Mouse (Mus musculus) bone marrow macrophage, adult 2 months (primary cell): Measurements from ENCODE around the gene Mettl24. TPM values are rescaled to one million over a fixed set of nuclear protein-coding genes. Genes with fewer than 3 reads are reported as not detected.

ENCODE experiments used
- H3K27ac ChIP-seq: 2 replicates; pipeline ENCODE4 v1.5.1; 2012; ENCODE audit warnings: low read depth, low read length; ENCODE audit not compliant: insufficient read depth
- H3K4me1 ChIP-seq: 2 replicates; pipeline ENCODE4 v1.6.1; 2012; ENCODE audit warnings: low read length; ENCODE audit not compliant: control insufficient read depth, insufficient read depth
- H3K4me3 ChIP-seq: 2 replicates; pipeline ENCODE4 v1.5.1; 2012; ENCODE audit warnings: mild to moderate bottlenecking, low read length, moderate library complexity; ENCODE audit not compliant: insufficient read depth
- CTCF ChIP-seq: IDR thresholded peaks from 2 replicates; pipeline ENCODE4 v1.5.1; 2012; ENCODE audit warnings: low read depth, mild to moderate bottlenecking, low read length, moderate library complexity
- POLR2A ChIP-seq: IDR thresholded peaks from 2 replicates; pipeline ENCODE4 v1.6.1; 2012; ENCODE audit warnings: mild to moderate bottlenecking, low read depth, low read length, borderline replicate concordance
- polyA plus RNA-seq: library from polyadenylated mRNA; stranded (reverse); fragments of >200 nt; gene quantifications from 2 replicates; pipeline ENCODE4 v1.2.4, GENCODE M21; 2012; ENCODE audit not compliant: missing spikeins, insufficient read depth, insufficient read length

The Mettl24 gene
- polyA plus RNA-seq, 1 experiment = not detected

- no peaks in the 10 kb centered on the region for H3K4me1 ChIP-seq
- H3K4me3 ChIP-seq = no peak overlapping the region
- no peak overlapping the region for H3K27ac ChIP-seq
- TF ChIP-seq POLR2A (no peak), CTCF (no peak)
Observed at GRCm38 (mm10) chr10:40760195-40761009, 77.3 kb downstream of the Mettl24 start.

- TF ChIP-seq POLR2A (no peak), CTCF (no peak)
- no peak overlapping the region for H3K4me3 ChIP-seq
- no peak overlapping the region for H3K27ac ChIP-seq
- H3K4me1 ChIP-seq = no peaks in the 10 kb centered on the region
Observed at GRCm38 (mm10) chr10:40761010-40761752, 78.1 kb downstream of the Mettl24 start.

- H3K4me3 ChIP-seq = no peak overlapping the region
- TF ChIP-seq POLR2A = no peak
- no peak for TF ChIP-seq CTCF
- no peaks in the 10 kb centered on the region for H3K4me1 ChIP-seq
- H3K27ac ChIP-seq = no peak overlapping the region
Observed at GRCm38 (mm10) chr10:40762624-40763023, 79.5 kb downstream of the Mettl24 start.

- H3K4me1 ChIP-seq = no peaks in the 10 kb centered on the region
- no peak overlapping the region for H3K27ac ChIP-seq
- no peak for TF ChIP-seq POLR2A
- no peak for TF ChIP-seq CTCF
- no peak overlapping the region for H3K4me3 ChIP-seq
Observed at GRCm38 (mm10) chr10:40763084-40763720, 80.1 kb downstream of the Mettl24 start.

DNA sequence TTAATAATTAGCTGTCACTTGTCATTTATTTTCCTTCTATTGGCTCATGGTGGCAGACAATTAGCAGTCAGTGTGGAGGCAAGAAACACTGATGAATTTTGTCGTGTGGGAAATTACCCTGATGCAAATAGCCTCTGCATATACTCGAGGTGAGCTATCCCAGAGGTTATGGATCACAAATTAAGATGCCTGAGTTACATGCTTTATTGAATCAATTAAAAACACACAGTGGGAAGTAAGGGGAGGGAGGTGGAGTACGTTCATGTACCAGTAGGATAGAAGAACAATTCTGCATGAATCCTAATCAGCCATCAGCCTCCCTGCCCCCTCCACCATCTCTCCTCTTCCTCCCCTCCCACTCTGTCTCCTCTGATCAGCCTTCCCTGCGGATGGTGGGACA, 89.2 kb downstream of the Mettl24 start:
- TF ChIP-seq CTCF = no peak
- TF ChIP-seq POLR2A = no peak
- Histone ChIP-seq H3K4me1 (no peaks in the 10 kb centered on the region), H3K4me3 (no peak overlapping the region), H3K27ac (no peak overlapping the region)

GRCm38 (mm10) chr10:40775151-40775550, 92.1 kb downstream of the Mettl24 start:
- no peak overlapping the region for H3K27ac ChIP-seq
- H3K4me1 ChIP-seq = no peaks in the 10 kb centered on the region
- TF ChIP-seq POLR2A (no peak), CTCF (no peak)
- no peak overlapping the region for H3K4me3 ChIP-seq

- TF ChIP-seq POLR2A = no peak
- no peak for TF ChIP-seq CTCF
- H3K4me3 ChIP-seq = no peak overlapping the region
- no peaks in the 10 kb centered on the region for H3K4me1 ChIP-seq
- no peak overlapping the region for H3K27ac ChIP-seq
Observed at GRCm38 (mm10) chr10:40775655-40776054, 92.6 kb downstream of the Mettl24 start.

DNA sequence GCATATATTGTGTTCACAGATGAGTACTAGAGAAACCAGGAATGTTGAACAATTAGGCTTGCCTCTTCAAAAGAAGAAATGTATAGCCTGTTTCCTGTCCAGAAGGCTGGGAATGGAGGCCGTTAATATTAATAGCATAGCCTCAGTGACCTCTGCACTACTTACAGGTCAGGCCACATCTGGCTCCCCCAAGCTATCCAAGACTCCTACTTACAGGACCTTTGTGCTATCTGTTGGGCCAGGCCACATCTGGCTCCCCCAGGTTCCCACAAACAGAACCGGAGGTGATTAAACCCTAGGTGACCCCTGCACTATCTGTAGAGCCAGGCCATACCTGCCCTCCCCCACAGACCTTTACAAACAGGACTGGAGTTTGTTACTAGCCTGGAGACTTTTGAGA, 94.1 kb downstream of the Mettl24 start:
- Histone ChIP-seq H3K4me1 (no peaks in the 10 kb centered on the region), H3K4me3 (no peak overlapping the region), H3K27ac (no peak overlapping the region)
- TF ChIP-seq POLR2A (no peak), CTCF (no peak)

- no peak overlapping the region for H3K4me3 ChIP-seq
- no peak overlapping the region for H3K27ac ChIP-seq
- no peaks in the 10 kb centered on the region for H3K4me1 ChIP-seq
- TF ChIP-seq POLR2A = no peak
- TF ChIP-seq CTCF = no peak
Observed at GRCm38 (mm10) chr10:40778472-40778871, 95.4 kb downstream of the Mettl24 start.

GRCm38 (mm10) chr10:40790406-40790805, 107.3 kb downstream of the Mettl24 start:
- no peaks in the 10 kb centered on the region for H3K4me1 ChIP-seq
- TF ChIP-seq CTCF (no peak), POLR2A (no peak)
- no peak overlapping the region for H3K27ac ChIP-seq
- H3K4me3 ChIP-seq = no peak overlapping the region
